Mouse (Mus musculus): ENCODE data around the gene Reep6.
A peak's percentile ranks its signal among the peaks of the same experiment; 100 is the strongest.

The Reep6 gene

GRCm38 (mm10) chr10:80329273-80330081 lies at the start of gene Reep6, which contains the start of gene Pcsk4:
Gene Reep6, plus strand, starts transcription at chr10:80329953.
Gene Pcsk4, minus strand, starts transcription at chr10:80329498.
- DNase-seq (ENCODE audit: low spot score) = peak; percentile 100

DNA sequence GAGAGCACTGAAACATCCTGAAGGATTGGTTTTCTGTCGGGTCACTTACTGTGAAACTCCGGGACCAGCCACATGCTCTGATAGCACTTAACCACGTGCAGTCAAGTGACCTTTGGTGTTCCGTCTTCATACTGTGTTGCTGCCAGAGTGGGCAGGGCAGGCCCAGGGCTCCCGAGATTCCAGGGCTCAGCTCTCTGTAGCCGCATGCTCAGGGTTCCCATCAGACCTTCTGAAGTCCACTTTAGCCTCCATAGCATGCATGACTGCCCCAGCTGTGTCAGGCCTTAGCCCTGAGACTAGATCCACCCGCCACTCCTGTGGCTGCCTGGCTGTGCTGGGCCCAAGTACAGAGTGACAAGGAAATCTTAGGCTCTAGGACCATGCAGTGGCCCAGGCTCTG lies 48.4 kb upstream of the Reep6 start:
- no peak for DNase-seq (ENCODE audit: low spot score)

DNA sequence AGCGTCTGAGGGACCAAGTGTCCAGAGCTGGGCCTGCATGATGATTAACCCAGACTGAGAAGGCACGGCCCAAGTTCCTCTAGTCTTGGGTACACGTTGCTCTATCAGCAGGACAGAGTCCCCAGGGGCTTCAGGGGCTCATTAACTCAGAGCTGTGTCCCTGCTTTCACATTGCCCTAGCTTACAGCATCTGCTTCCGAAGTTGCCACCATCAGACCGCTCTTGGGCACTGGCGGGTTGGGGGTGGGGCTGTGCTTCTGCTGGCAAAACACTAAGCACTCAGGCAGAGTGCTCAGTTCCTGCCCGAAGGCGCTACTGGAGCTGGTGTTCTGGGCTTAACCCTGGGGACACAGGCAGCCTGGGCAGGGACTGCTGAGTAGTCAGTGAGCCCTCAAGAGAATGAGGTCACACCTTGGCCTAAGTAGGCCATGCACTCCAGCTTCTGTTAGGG lies 47.8 kb upstream of the Reep6 start:
- DNase-seq (ENCODE audit: low spot score) = no peak

DNA sequence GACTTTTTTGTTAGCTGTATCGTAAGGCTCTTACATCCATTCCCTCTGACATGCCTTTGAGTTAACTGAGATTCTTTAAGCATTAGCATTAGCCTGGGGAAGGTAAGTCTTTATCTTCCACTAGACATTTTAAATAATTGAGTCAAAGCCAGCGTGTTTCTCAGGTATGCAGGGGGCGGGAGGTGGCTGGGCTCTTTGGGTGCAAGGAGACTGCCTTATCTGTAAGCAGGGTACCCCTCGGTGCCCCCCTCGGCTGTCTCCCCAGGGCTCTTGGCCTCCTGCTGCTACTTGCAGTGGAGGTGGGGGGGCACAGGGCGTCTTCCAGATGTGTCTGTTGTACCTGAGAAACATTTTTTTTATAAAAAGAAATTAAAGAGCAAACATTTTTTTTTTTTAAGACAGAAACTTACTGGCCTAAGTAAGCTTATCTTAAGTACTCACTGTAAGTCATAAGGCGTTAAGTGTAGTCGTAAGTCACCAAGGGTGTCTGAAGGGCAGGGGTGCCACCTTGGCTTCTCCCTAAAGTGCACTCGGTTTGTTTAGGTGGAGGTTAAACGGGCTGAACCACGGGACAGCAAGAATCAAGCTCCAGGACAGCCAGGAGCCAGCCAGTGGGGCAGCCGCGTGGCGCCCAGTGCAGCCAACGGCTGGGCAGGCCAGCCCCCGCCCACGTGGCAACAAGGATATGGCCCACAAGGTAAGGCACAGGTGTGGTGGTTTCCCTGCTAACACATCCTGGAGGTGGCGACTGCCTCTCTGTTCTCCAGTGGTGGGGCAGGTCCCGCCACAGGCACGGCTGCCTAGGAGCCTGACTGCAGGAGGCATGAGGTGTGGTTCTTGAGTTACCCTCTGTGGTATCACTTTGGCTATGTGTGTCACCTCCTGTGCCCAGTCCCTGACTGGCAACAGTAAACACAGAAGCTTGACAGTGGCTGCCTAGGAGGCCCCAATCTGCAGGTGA lies 47.0 kb upstream of the Reep6 start:
- DNase-seq (ENCODE audit: low spot score) = no peak

DNA sequence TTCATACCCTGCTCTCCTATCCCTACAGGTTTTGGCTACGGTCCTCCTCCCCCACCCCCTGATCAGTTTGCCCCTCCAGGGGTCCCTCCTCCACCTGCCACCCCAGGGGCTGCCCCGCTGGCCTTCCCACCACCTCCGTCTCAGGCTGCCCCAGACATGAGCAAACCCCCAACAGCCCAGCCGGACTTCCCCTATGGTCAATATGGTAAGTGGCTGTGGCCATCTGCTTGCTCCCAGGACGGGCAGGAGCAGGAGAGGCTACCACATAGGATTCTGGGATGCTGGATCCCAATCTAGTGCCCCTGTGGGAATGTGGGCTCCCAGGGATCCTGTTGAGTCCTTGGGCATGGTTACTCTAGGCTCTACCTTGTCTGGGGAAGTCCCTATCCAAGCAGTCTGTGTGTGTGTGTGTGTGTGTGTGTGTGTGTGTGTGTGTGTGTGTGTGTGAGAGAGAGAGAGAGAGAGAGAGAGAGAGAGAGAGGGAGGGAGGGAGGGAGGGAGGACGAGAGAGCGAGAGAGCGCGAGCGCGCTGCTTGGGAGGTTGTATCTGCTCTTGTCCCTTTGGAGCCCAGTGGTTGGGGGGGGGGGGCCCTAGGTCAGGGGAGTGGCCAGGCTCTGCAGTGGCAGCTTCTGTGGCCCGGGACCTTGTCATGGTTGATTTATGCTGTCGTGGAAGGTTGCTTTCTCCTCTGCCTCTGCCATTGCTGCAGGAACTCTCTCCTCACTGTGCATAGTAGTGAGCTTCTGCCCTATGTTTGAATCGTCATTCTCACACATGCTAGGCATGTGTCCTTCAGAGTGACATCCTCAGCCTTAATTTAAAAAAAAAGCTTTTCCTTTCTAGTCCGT lies 44.3 kb upstream of the Reep6 start:
- DNase-seq (ENCODE audit: low spot score) = no peak

- DNase-seq (ENCODE audit: low spot score) = no peak
Measured at GRCm38 (mm10) chr10:80288097-80288496, 41.7 kb upstream of the Reep6 start.

DNA sequence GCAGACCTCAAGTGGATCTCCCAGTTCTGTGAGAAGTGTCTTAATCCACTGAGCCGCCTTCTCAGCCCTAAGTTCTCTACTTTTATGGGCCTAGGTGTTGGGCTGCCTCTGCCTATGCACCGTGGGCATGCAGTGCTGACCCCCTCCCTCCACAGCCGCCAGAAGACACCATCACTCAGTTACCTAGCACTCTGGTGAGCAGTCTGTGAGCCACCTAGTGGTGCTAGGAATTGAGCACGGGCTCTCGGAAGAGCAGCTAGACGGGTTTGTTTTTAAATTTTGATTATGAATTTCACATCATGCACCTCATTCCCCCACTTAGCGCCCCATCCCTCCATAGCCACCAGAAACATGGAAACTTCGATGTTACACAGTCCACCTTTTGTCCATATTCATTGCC lies 41.1 kb upstream of the Reep6 start:
- DNase-seq (ENCODE audit: low spot score) = no peak

DNA sequence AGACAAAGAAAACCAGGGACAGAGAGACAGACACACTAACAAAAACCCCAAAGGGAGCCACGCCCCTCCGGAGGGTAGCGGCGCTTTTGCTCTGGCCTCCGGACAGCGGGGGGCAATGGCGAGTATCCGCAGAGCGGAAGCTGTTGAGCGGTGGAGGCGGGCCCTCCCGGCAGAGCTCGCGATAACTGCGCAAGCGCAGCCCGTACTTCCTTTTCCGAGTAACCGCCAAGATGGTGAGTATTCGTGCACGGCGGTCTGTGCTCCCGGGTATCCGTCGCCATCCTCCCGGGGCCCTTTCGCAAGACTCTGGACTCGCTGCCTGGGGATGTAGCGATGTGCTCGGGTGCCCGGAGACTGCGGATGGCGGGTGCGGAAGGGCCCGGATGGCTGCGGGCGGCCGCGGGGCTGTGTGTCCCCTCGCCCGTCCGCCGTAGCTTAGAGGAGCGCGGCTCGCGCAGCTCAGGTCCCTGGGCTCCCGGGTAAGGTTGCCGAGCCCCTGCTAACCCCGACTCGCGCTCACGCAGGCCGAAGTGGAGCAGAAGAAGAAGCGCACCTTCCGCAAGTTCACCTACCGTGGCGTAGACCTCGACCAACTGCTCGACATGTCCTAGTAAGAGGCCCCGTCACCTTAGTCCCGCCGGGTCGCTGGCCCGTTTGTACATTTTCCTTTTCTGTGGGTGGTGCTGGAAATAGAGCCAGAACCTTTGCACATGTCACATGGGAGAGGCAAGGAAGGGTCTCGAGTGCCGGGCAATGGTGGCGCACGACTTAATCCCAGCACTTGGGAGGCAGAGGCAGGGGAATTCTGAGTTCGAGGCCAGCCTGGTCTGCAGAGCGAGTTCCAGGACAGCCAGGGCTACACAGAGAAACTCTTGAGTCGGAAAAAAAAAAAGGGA lies 37.3 kb upstream of the Reep6 start, which contains the start of gene Rps15:
Rps15 (plus strand) TSS at position 203 of the 896 bp plus-strand sequence.
- DNase-seq (ENCODE audit: low spot score) = peak; percentile 94

GRCm38 (mm10) chr10:80293325-80293724 lies 36.4 kb upstream of the Reep6 start:
- DNase-seq (ENCODE audit: low spot score) = no peak

DNA sequence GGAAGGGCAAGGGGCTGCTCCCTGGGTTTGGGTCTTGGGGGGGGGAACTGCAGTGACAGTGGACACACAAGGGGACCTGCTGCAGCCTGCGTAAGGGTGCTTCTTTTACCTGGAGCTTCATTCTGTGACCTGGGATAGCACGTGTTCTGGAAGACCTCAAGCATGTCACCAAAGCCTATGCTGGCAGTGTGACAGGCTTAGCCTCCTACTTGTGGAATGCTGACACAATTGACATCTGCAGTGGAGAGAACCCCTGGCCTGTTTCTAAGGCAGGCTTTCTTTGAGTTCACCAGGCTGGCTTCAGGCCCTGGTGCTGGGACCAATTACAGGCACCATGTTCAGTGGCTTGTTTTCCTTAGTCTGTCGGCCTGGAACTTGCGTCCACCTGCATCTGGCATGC lies 35.4 kb upstream of the Reep6 start:
- DNase-seq (ENCODE audit: low spot score) = no peak

GRCm38 (mm10) chr10:80294788-80295303 lies 34.9 kb upstream of the Reep6 start:
- DNase-seq (ENCODE audit: low spot score) = no peak

DNA sequence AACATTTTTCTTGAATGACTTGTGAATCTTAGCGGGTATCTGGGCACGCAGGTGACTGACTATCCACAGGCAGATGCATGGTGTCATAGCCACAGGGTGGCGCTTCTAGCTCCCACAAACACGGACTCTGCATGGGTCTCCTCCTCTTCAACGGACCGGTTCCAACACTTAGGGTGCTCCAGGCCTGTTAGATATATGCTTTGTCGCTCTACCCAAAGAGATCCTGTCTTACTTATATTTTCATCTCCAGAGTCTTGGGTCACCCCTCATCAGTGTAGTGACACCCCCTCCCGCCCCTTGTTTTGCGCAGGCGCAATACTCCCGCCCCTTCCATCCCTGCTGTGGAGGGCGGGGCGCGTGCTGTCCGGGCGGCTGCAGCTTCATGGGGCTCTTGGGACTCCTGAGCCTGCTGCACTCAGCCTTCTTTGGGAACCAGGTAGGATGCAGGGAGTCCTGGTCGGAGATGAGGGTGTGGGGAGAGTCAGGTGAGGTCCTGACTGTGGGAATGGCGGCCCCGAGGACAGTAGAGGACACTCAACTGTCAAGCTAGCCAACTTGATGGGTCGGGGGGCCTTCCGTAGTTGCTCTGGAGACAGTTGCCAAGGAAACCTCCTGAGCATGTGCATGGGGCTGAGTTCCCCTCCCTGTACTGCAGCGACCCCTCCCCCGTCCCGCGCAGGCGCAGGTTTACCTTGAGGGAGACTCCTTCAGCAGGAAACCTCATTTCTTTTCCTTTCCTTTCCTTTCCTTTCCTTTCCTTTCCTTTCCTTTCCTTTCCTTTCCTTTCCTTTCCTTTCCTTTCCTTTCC lies 33.9 kb upstream of the Reep6 start, which contains the start of gene Apc2:
Apc2 (plus strand) TSS at position 360 of the 808 bp plus-strand sequence.
- peak; percentile 57 for DNase-seq (ENCODE audit: low spot score)

- DNase-seq (ENCODE audit: low spot score) = no peak
Measured at GRCm38 (mm10) chr10:80296824-80297223, 32.9 kb upstream of the Reep6 start.

- no peak for DNase-seq (ENCODE audit: low spot score)
Measured at GRCm38 (mm10) chr10:80297526-80298133, 32.1 kb upstream of the Reep6 start.

- DNase-seq (ENCODE audit: low spot score) = peak; percentile 51
Measured at GRCm38 (mm10) chr10:80298571-80299281, 31.0 kb upstream of the Reep6 start.

GRCm38 (mm10) chr10:80299301-80299700 lies 30.5 kb upstream of the Reep6 start:
- DNase-seq (ENCODE audit: low spot score) = no peak

GRCm38 (mm10) chr10:80299824-80300223 lies 29.9 kb upstream of the Reep6 start:
- no peak for DNase-seq (ENCODE audit: low spot score)

DNA sequence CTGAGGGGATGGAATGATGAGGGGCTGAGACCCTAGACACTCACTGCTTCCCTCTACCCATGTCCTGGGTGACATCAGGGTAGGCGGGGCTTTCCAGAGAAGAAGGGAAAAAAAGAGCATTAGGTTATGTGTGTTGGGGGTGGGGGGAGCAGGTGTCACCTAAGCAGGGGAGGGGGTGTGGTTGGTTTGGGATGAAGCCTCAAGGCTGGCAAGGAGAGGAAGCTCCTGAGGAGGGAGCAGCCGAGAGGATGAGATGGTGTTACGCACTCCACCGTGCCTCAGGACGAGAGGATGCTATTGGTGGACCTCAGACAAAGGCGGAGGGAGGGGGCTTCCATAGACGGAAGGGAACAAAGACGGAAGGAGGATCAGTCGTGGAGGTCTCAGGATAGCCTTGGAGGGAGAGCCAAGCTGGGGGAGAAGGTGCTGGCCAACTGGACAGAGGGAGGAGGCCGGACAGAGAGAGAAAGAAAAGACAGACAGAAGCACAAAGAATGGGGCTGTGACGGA lies 29.0 kb upstream of the Reep6 start:
- DNase-seq (ENCODE audit: low spot score) = no peak

Data from testis, postnatal 14 days (tissue).